Mouse (Mus musculus): ENCODE data around the gene Ahcyl1. TPM values are rescaled to one million over a fixed set of nuclear protein-coding genes. Genes with fewer than 3 reads are reported as not detected.

Gene Ahcyl1
- polyA plus RNA-seq, 2 experiments, result 28.6 to 30.1 TPM

DNA sequence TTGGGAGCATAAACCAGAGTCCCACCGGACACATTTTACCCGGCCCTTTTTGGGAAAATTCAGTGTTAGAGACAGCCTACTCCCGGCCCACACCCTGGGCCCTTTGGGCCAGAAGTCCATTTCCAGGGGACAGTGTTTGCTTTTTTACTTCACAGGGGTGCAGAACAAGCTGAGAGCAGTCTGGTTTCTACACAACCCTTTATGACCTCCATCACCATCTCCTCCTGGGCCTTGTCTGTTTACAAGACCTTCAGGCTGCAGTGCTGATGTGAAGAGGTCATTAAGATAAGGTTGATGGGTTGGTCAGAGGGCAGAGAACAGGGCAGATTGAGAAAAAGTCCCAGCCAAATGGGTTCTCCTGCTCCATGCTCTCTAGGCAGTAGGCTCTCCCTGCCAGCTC, 550 bp upstream of the Ahcyl1 start:
- 41% methylated on average over 3 of the region's 3 CpGs for WGBS (ENCODE audit: insufficient replicate concordance)
- H3K9ac ChIP-seq (replicated peaks), result no peak overlapping the region; the same call in 1 of the 2 replicates

DNA sequence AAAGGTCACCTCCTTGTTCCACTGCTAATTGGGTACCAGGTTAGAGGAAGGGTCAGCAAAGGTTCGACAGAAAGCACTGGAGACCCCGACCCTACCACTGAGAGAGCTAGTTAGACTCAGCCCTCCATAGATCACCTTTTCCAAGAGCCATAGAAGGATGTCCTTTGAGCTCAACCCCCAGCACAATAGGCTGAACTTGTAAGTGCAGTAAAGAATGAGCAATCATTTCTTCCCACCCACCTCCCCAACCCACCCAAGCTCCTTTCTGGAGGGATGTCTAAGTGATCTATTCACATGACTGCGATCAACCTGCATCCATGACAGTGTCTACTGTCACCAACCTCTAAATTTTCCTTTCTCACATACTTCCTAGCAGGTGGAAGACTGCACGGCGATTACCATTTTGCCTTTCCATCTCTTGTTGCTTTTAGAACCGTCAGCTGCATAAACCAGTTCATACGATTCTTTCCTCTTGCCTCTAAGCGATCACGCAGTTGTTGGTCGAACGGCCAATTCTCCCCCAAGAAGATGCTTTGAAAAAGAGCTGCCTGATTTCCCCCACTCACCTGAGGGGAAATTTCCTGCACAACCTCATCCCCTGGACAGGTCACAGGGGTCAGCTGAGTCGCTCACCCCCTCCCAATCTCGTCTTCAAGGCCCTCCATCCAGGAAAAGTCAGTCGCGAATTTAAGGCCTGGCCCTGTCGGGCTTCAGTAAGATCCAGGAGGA, 977 bp downstream of the Ahcyl1 start:
- H3K9ac ChIP-seq (replicated peaks), result peak overlapping the region; percentile 94
- H3K4me1 ChIP-seq (replicated peaks; ENCODE audit: control insufficient read depth in 2 of 2, insufficient read depth in 2 of 2, low read length in 1 of 2), result peaks cover 8 to 19% of the 10 kb centered on the region in 2 experiments
- H3K27ac ChIP-seq, result peak overlapping the region; percentile 52
- TF ChIP-seq EP300 (IDR thresholded peaks at IDR 0.05; ENCODE audit: low read depth), result no peak
- TF ChIP-seq CTCF (IDR thresholded peaks at IDR 0.05; ENCODE audit: low read depth), result no peak
- H3K36me3 ChIP-seq (replicated peaks; ENCODE audit: control insufficient read depth, insufficient read depth, low read depth), result no peaks in the 10 kb centered on the region
- DNase-seq (ENCODE audit: low read depth in 3 of 3, low spot score in 3 of 3) (peak in 1 of 3 experiments; percentile 12), ATAC-seq (ENCODE audit: insufficient read depth) (no peak)
- no peaks in the 10 kb centered on the region for H3K27me3 ChIP-seq (ENCODE audit: control insufficient read depth, insufficient read depth, low read length)
- H3K4me2 ChIP-seq (ENCODE audit: low read depth), result peak overlapping the region; percentile 98
- peak overlapping the region; percentile 94 to 96 for H3K4me3 ChIP-seq (ENCODE audit: insufficient read depth in 1 of 2, low read depth in 2 of 2, low read length in 2 of 2)
- H3K9me3 ChIP-seq (ENCODE audit: control insufficient read depth, low read length), result no peaks in the 10 kb centered on the region
- WGBS (ENCODE audit: insufficient replicate concordance), result 6% methylated on average over 16 of the region's 16 CpGs

More for the DNA sequence above, 550 bp upstream of the Ahcyl1 start:
- Histone ChIP-seq H3K4me2 (ENCODE audit: low read depth) (peak overlapping the region; percentile 98), H3K4me3 (ENCODE audit: insufficient read depth in 1 of 2, low read depth in 2 of 2, low read length in 2 of 2) (peak overlapping the region; percentile 31 to 96), H3K36me3 (replicated peaks; ENCODE audit: control insufficient read depth, insufficient read depth, low read depth) (no peaks in the 10 kb centered on the region), H3K27me3 (ENCODE audit: control insufficient read depth, insufficient read depth, low read length) (no peaks in the 10 kb centered on the region), H3K27ac (no peak overlapping the region), H3K4me1 (replicated peaks; ENCODE audit: control insufficient read depth in 2 of 2, insufficient read depth in 2 of 2, low read length in 1 of 2) (peaks cover 8 to 16% of the 10 kb centered on the region in 2 experiments), H3K9me3 (ENCODE audit: control insufficient read depth, low read length) (no peaks in the 10 kb centered on the region)
- DNase-seq (ENCODE audit: low read depth in 3 of 3, low spot score in 3 of 3), result peak in 2 of 3 experiments; percentile 31 to 33
- ATAC-seq (ENCODE audit: insufficient read depth), result peak; percentile 48
- no peak for TF ChIP-seq EP300 (IDR thresholded peaks at IDR 0.05; ENCODE audit: low read depth)
- TF ChIP-seq CTCF (IDR thresholded peaks at IDR 0.05; ENCODE audit: low read depth), result no peak

DNA sequence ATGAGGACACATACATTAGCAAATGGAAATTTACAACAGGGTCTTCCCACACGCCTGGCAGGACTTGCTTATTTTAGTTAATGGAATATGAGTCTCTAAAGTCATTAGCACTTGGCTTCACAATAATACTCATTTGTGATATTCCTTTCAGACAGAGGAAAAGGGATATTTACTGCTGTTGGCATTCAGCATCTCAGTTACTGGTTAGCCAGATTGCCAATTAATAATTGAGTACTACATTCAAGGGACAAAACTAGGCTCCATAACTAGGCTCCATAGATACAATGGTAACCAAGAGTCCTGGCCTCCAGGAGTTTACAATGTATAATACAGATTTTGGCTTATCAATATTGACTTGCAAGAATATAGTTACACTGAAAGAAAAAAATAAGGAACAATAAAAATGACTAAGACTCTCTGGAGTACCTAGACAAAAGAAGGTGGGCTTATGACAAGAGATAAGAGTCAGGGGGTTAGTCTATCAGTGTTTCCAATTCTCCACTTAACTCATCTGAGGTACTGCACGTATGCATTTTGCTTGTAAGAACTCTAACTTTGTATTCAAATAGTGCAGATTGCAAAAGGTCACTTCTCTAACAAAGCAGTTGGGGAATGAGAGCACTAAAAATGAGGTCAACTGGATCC, 2.0 kb downstream of the Ahcyl1 start:
- Histone ChIP-seq H3K4me1 (replicated peaks; ENCODE audit: control insufficient read depth in 2 of 2, insufficient read depth in 2 of 2, low read length in 1 of 2) (peaks cover 8 to 19% of the 10 kb centered on the region in 2 experiments), H3K4me2 (ENCODE audit: low read depth) (peak overlapping the region; percentile 98), H3K27ac (no peak overlapping the region), H3K9ac (replicated peaks) (peak overlapping the region; percentile 94; the same call in 1 of the 2 replicates), H3K36me3 (replicated peaks; ENCODE audit: control insufficient read depth, insufficient read depth, low read depth) (no peaks in the 10 kb centered on the region), H3K9me3 (ENCODE audit: control insufficient read depth, low read length) (no peaks in the 10 kb centered on the region), H3K27me3 (ENCODE audit: control insufficient read depth, insufficient read depth, low read length) (no peaks in the 10 kb centered on the region), H3K4me3 (ENCODE audit: insufficient read depth in 1 of 2, low read depth in 2 of 2, low read length in 2 of 2) (peak overlapping the region in 1 of 2 experiments; percentile 96; a peak in 2 of 4 replicates)
- DNase-seq (ENCODE audit: low read depth in 3 of 3, low spot score in 3 of 3) (no peak), ATAC-seq (ENCODE audit: insufficient read depth) (no peak)
- TF ChIP-seq CTCF (IDR thresholded peaks at IDR 0.05; ENCODE audit: low read depth) (no peak), EP300 (IDR thresholded peaks at IDR 0.05; ENCODE audit: low read depth) (no peak; the same call in 1 of the 2 replicates)
- 42% methylated on average over 2 of the region's 2 CpGs for WGBS (ENCODE audit: insufficient replicate concordance)

DNA sequence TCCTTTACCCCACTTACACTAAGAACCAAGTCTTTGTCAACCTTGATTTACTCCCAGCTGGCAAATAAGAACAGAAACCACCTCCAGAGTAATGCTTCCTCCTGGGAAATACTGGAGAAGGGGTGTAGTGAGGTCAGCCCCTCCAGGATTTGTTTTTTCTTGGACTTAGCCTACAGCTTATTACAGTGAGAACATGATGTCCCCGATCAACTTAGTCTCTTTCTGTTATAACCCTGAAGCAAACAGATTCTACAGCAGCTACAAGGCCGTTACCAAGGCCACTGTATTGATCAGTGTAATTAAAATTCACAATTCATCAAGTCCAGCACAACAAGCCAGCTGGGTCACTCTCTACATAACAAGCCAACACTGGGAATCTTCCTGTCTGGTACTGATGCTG, 6.0 kb downstream of the Ahcyl1 start:
- Histone ChIP-seq H3K9ac (replicated peaks) (no peak overlapping the region), H3K4me1 (replicated peaks; ENCODE audit: control insufficient read depth in 2 of 2, insufficient read depth in 2 of 2, low read length in 1 of 2) (peaks cover 8 to 12% of the 10 kb centered on the region in 2 experiments), H3K9me3 (ENCODE audit: control insufficient read depth, low read length) (no peaks in the 10 kb centered on the region), H3K4me3 (ENCODE audit: insufficient read depth in 1 of 2, low read depth in 2 of 2, low read length in 2 of 2) (no peak overlapping the region), H3K27ac (no peak overlapping the region), H3K27me3 (ENCODE audit: control insufficient read depth, insufficient read depth, low read length) (no peaks in the 10 kb centered on the region), H3K4me2 (ENCODE audit: low read depth) (no peak overlapping the region), H3K36me3 (replicated peaks; ENCODE audit: control insufficient read depth, insufficient read depth, low read depth) (no peaks in the 10 kb centered on the region)
- TF ChIP-seq EP300 (IDR thresholded peaks at IDR 0.05; ENCODE audit: low read depth) (no peak), CTCF (IDR thresholded peaks at IDR 0.05; ENCODE audit: low read depth) (no peak)
- no peak for DNase-seq (ENCODE audit: low read depth in 3 of 3, low spot score in 3 of 3)
- no peak for ATAC-seq (ENCODE audit: insufficient read depth)
- WGBS (ENCODE audit: insufficient replicate concordance), result 70% methylated on average over 2 of the region's 2 CpGs

DNA sequence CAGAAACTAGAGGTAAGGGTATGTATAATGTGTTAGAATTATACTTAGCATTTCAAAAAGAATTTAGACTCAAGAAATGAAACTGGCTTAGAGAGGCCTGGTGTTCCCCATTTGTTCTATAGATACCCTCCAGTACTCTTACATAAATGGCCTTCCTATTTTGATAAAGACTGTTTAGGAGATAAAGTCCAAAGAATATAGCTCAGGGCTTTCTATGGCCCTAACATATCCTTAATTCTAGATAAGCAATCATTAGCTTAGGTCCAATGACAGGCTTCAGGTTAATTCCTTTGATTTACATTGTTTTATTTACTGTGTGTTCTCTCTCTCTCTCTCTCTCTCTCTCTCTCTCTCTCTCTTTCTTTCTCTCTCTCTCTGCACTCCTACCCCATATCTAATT, 7.1 kb downstream of the Ahcyl1 start:
- no peaks in the 10 kb centered on the region for H3K36me3 ChIP-seq (replicated peaks; ENCODE audit: control insufficient read depth, insufficient read depth, low read depth)
- H3K4me1 ChIP-seq (replicated peaks; ENCODE audit: control insufficient read depth in 2 of 2, insufficient read depth in 2 of 2, low read length in 1 of 2), result peaks cover 4% of the 10 kb centered on the region in 2 experiments
- H3K27me3 ChIP-seq (ENCODE audit: control insufficient read depth, insufficient read depth, low read length), result no peaks in the 10 kb centered on the region
- ATAC-seq (ENCODE audit: insufficient read depth) (no peak), DNase-seq (ENCODE audit: low read depth in 3 of 3, low spot score in 3 of 3) (no peak)
- TF ChIP-seq EP300 (IDR thresholded peaks at IDR 0.05; ENCODE audit: low read depth) (no peak), CTCF (IDR thresholded peaks at IDR 0.05; ENCODE audit: low read depth) (no peak)
- H3K9me3 ChIP-seq (ENCODE audit: control insufficient read depth, low read length), result no peaks in the 10 kb centered on the region
- H3K4me3 ChIP-seq (ENCODE audit: insufficient read depth in 1 of 2, low read depth in 2 of 2, low read length in 2 of 2), result no peak overlapping the region
- no peak overlapping the region for H3K4me2 ChIP-seq (ENCODE audit: low read depth)
- no peak overlapping the region for H3K9ac ChIP-seq (replicated peaks)
- H3K27ac ChIP-seq, result no peak overlapping the region
